Mouse (Mus musculus): Measurements from ENCODE around the gene Wnt9a. TPM values are rescaled to one million over a fixed set of nuclear protein-coding genes. Genes with fewer than 3 reads are reported as not detected.

Gene Wnt9a
- polyA plus RNA-seq, 1 experiment from 2014 or later: 4.1 TPM

Small RNAs within 50 kb of the gene (microRNA-seq; reads per million reads assigned to microRNA genes)
- not detected for gene Gm24756

Other genes with a start within 250 kb of the Wnt9a start
- 0.34 and 0.45 TPM in 2 replicates for gene Obscn, start 170.5 kb upstream of the Wnt9a start, polyA plus RNA-seq (2015; fragmentation: Nextera tagmentation; extraction: Ambion mirVana)
- gene Iba57, start 143.2 kb upstream of the Wnt9a start, polyA plus RNA-seq (2015; fragmentation: Nextera tagmentation; extraction: Ambion mirVana): 7.1 and 7.5 TPM in 2 replicates
- 0.30 and 0.39 TPM in 2 replicates for gene Gjc2, start 123.7 kb upstream of the Wnt9a start, polyA plus RNA-seq (2015; fragmentation: Nextera tagmentation; extraction: Ambion mirVana)
- gene Guk1, start 114.7 kb upstream of the Wnt9a start, polyA plus RNA-seq (2015; fragmentation: Nextera tagmentation; extraction: Ambion mirVana): 245 and 247 TPM in 2 replicates
- gene Mrpl55, start 104.4 kb upstream of the Wnt9a start, polyA plus RNA-seq (2015; fragmentation: Nextera tagmentation; extraction: Ambion mirVana): 93.3 and 103 TPM in 2 replicates
- 27.7 and 28.6 TPM in 2 replicates for gene 2310033P09Rik, start 98.6 kb upstream of the Wnt9a start, polyA plus RNA-seq (2015; fragmentation: Nextera tagmentation; extraction: Ambion mirVana)
- 620 and 653 TPM in 2 replicates for gene Arf1, start 78.7 kb upstream of the Wnt9a start, polyA plus RNA-seq (2015; fragmentation: Nextera tagmentation; extraction: Ambion mirVana)
- gene Wnt3a, start 16.2 kb upstream of the Wnt9a start, polyA plus RNA-seq (2015; fragmentation: Nextera tagmentation; extraction: Ambion mirVana): 0.94 and 1.5 TPM in 2 replicates
- not detected in 2 replicates for gene Prss38, start 68.7 kb downstream of the Wnt9a start, polyA plus RNA-seq (2015; fragmentation: Nextera tagmentation; extraction: Ambion mirVana)
- 18.2 and 18.8 TPM in 2 replicates for gene Jmjd4, start 143.1 kb downstream of the Wnt9a start, polyA plus RNA-seq (2015; fragmentation: Nextera tagmentation; extraction: Ambion mirVana)
- gene Snap47, start 144.3 kb downstream of the Wnt9a start, polyA plus RNA-seq (2015; fragmentation: Nextera tagmentation; extraction: Ambion mirVana): 534 and 558 TPM in 2 replicates
- 12.6 and 12.7 TPM in 2 replicates for gene Zfp867, start 165.5 kb downstream of the Wnt9a start, polyA plus RNA-seq (2015; fragmentation: Nextera tagmentation; extraction: Ambion mirVana)
- gene Zkscan17, start 219.8 kb downstream of the Wnt9a start, polyA plus RNA-seq (2015; fragmentation: Nextera tagmentation; extraction: Ambion mirVana): 13.9 and 14.7 TPM in 2 replicates
- gene Nlrp3, start 234.6 kb downstream of the Wnt9a start, polyA plus RNA-seq (2015; fragmentation: Nextera tagmentation; extraction: Ambion mirVana): 0.23 and 0.25 TPM in 2 replicates

All from hindbrain, embryonic 15.5 days (tissue).